Mouse (Mus musculus): ENCODE results near the gene Mfap3l.
"Not testable (repeated sequence)": the region's sequence is repeated elsewhere in the genome, so short reads cannot be mapped to it uniquely, and the experiment has no call there.

Gene Mfap3l

DNA sequence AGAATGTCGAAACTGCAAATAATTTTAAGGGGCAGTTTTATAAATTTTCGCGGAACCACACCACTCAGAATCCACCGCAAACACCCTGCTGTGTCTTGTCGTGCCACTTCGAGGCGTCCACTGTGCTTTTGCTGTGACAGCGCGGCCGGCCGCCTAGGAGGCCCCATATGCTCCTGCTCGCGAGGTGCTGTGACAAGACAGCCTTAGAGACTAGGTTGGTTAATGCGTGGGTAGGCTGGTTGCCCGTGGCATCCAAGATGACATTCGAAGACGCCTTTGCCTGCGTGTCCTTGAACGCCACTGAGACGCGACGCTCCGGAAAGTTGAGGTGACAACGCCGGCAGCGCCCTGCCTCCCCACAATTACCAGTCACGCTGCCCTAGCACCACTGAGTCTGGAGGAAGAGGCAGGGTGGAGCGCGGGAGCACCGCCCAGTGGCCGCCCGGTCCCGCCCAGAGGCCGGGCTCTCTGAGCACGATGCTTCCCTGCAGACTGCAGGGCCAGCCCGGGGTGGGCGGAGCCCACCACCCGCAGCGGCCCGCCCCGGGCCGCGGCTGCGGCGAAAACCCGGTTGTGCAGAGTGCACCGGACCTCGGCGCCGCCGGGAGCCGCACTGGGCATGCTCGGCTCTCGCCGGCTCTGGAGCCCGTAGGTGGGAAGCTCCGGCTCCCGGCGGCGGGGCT is at the start of gene Mfap3l:
Mfap3l (plus strand) TSS at position 578 of the 683 bp plus-strand sequence.
- DNase-seq = peak; percentile 73

- no peak for DNase-seq
Observed at GRCm38 (mm10) chr8:60583369-60583768, 49.3 kb upstream of the Mfap3l start.

DNA sequence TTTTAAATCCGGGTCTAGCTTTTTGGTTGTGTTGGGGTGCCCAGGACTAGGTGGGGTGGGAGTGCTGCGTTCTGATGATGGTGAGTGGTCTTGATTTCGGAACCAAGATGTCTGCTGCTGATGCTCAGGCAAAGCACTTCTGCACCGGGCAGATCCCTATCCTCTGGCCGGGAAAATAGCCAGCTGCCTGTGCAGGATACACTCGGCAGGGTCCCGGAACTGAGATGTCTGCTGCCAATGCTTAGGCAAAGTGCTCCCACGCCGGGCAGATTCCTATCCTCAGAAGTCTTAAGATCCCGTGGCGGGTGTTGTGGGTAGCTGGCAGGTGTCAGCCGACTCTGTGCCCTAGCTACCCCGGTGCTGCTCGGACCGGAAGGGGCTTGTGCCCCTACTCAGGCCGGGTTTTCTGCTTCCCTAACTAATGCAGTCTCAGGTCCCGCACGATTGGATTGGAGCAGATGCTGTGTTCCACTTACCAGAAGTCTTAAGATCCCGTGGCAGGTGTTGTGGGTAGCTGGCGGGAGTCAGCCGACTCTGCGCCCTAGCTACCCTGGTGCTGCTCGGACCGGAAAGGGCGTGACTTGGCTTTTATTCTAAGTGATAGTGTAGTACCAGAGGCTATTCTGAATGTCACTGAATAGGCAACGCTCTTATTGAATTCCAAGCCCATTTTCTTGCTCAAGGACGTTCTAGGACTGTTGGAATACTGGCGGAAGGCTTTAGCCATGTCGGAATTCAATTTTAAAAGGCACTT is 41.1 kb upstream of the Mfap3l start:
- not testable (repeated sequence) for DNase-seq

DNA sequence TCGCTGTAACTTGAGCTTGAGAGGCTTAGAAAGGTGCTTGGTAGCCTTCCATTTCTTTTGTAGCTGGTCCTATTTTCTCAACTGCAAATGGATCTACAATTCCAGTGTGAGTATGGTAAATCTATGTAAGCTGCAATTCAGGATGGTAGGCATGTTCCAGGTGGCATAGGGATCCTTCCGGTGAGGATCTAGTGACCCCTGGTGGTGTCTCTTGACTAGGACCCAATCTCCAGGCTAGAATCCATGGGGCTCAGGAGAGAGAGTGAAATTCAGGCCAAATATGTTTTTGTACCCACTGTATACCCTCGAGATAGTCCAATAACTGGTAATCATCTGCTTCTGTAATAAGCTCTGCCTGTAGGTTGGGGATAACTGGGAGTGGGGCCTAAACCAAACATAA is 37.9 kb upstream of the Mfap3l start:
- DNase-seq = no peak

DNA sequence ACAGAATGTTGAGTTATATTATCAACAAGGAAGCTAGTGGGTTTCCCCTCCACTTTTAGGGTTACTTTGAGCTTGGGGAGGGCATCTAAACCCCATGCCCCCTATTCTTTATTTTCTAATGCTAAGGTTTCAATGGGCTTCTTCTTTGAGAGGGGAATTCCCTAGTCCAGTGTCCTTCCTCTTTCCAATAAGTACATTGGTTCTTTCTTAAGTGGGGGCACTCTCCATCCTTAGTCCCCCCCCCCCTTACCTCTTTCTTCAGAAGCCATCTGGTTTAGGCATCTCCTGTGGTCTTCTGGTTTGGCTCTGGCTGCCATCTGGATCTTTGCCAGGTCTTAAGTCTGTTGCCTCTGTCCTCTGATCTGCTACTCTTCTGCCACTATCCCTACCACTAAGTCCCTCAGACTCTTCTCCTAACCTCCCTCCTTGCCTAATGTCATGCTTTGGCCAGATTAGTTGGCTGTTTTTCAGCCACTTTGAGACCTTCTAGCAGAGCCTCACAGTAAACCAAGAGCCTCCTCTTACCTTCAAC is 21.0 kb upstream of the Mfap3l start:
- no peak for DNase-seq

DNA sequence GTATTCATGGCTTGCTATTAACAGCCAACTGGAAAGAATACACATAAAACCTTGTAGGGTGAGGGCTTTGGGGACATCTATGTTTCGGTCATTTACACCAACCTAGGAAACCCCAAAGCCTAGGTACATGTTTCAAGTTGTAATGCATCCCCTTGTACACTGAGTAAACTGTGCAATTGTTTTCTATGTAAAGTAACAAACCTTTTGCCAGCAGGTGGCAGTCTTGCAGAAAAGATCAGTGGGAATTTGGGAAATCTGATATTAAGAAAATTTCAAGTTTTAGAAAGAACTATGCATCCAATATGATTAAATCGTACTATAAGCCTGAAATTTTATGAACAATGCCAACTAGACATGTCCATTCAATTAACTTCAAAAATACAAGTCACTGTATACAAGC is 15.7 kb upstream of the Mfap3l start:
- DNase-seq = peak; percentile 10

- DNase-seq = no peak
Observed at GRCm38 (mm10) chr8:60621561-60621960, 11.1 kb upstream of the Mfap3l start.

DNA sequence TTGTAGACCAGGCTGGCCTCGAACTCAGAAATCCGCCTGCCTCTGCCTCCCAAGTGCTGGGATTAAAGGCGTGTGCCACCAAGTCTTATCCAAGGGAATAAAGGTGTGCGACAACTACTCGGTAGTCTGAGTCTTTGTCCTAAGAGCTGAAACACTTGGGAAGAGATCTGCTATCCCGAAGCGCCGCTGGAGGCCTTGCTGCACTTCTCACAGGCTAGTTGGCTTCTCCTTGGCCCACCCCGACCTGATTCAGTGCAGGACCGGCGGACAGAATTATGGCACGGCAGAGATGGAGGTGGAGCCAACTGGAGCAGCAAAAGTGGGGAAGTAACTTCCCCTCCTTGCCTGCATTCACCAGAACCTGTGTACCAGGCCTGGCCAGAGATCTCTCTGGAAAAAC is 10.6 kb upstream of the Mfap3l start:
- no peak for DNase-seq

GRCm38 (mm10) chr8:60623438-60623837 is 9.2 kb upstream of the Mfap3l start:
- no peak for DNase-seq

DNA sequence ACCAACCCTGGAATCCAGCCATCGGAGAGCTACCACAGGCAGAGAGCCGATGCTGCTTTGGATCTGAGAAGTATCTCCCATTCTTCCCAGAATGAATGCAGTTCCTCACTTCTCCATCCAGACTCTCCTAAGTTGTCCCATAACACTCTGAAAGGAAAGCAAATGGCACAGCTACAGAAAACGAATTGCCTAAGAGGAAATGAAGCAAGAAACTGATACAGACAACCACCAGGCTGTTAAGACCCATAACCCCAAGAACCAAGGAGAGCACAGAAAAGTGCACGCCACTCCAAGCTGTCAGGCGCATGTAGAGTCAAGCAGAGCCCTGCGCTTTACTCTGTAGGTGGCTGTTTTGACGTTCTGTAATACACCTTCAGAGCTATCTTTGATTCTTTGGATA is 7.9 kb upstream of the Mfap3l start:
- DNase-seq = no peak

DNA sequence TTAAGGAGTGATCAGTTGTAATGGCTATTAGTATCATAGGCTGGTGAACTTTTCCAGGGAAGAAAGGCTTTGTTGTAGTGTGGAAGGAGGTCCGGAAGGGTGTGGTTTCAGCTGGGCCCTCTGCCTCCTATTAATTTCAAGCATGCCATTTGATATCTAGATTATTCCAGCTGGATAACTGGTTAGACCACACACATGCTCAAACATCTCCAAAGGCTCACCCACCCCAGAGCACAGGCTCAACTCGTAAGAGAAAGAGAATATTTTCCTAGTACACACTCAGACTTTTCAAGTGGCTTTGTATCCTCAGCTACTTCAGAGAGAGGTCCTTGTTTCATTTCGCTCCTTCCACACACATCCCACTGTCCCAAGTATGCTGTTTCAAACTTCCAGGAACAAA is 4.7 kb upstream of the Mfap3l start:
- no peak for DNase-seq

DNA sequence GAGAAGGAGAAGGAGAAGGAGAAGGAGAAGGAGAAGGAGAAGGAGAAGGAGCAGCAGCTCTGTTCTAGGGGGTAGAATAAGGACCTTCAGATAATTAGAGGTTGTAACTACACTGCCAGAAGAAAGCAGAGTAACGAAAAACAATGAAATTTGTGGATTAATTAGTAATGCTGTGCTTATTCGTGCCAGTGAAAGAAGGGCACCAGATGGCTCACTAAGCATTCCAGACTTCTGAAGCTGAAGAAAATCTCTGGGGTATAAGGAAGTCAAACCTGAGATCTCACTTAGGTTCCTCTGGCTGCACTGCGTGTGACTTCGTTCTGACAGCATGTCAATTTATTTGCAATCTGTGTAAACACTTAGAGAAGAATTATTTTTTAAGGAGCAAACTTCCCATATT is 3.6 kb upstream of the Mfap3l start:
- no peak for DNase-seq

DNA sequence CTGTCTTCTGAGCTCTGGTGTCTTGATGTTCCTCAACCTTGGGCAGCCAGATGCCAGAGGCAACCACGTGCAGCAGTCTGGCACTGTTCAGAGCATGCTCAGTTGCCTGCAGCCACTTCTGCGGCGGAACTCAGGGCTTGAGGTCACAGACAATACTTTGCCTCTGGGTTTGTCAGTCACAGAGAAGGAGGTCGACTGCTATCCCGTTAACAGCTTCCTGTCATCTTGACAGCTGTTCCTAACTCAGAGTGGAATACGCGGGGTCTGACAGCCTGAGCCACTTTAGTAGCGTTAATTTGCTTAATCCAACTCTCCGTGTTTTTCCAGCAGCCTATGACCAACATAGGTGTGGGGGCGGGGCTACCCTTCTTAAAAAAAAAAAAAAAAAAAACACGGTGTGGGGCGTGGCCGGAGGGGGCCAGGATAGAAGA is 1.1 kb upstream of the Mfap3l start:
- peak; percentile 15 for DNase-seq

GRCm38 (mm10) chr8:60632933-60633655 is 467 bp downstream of the Mfap3l start:
- DNase-seq = no peak

DNA sequence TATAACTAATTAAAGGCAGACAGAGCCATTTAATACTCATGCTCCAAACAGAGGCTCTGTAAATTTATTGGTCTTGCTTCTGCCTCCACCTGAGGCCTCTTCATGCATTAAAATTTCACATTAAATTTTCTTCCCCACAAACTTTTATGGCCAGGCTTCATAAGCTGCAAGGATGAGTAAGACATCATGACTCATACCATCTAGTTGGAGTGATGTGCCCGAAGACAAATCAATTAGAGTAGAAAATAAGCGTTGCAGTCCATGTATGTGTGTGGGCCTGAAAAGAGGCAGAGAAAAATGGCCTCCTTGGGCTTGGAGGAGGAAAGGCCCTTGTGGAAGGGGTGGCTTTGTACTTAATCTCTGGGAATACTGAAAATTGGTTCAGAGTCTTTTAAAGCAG is 2.3 kb downstream of the Mfap3l start:
- DNase-seq = no peak

DNA sequence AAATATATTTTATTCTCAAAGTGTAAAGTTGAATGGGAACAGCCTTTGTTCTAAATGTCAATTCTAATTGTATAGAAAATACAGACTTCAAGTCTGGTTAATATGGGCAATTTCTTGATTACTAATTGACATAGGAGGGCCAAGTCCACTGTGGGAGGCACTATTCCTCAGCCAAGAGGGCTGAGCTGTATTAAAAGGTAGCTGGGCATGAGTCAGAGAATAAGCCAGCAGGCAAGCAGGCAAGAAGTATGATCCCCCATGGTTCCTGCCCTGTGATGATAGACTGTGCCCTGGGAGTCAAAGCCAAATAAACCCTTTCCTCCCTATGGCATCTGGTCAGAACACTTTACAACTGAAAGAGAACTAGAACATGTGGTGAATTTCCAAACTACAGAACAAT is 3.2 kb downstream of the Mfap3l start:
- DNase-seq = no peak

GRCm38 (mm10) chr8:60640046-60640445 is 7.4 kb downstream of the Mfap3l start:
- no peak for DNase-seq

GRCm38 (mm10) chr8:60643416-60644020 is 10.9 kb downstream of the Mfap3l start:
- DNase-seq = no peak

- DNase-seq = no peak
Observed at GRCm38 (mm10) chr8:60645164-60645563, 12.5 kb downstream of the Mfap3l start.

DNA sequence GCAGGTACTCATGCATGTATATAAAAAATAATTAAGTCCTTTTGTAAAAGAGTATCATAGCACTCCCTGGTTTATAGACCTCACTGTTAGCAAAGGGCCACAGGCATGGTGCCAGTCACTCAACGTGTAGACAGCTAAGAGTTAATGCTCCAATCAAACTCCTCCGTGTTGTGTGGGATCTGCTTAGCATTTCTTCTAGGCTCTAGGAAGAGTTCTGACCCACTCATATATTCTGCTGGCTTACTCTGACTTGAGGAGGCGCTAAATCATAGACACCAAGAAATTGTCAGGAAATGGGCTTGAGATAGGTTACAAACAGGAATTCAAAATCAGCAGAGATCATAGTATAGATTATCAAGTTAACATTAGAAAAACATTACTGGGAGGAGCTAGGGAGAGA is 13.3 kb downstream of the Mfap3l start:
- DNase-seq = no peak

- no peak for DNase-seq
Observed at GRCm38 (mm10) chr8:60647291-60647690, 14.7 kb downstream of the Mfap3l start.

GRCm38 (mm10) chr8:60649081-60649480 is 16.5 kb downstream of the Mfap3l start:
- no peak for DNase-seq

DNA sequence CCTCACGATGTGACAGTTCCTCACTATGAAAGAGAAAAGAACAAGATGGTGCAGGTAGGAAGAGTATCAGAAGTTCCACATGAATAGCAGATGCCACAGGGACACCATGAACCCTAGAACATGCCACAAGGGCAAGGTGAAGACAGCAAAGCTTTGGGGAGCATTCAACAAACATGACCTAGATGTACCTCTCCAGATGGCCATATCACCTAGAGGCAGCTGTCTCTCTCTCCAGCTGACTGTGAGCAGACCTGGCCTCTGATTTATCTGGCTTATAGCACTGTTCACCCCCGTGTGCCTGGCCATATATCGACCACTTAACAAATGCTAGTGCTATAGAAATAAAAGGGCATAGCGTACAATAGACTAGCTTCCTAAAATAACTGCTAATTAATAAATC is 17.5 kb downstream of the Mfap3l start:
- no peak for DNase-seq
